Mouse (Mus musculus): ENCODE data around the gene Map7d1. TPM values are rescaled to one million over a fixed set of nuclear protein-coding genes. Genes with fewer than 3 reads are reported as not detected.

The Map7d1 gene
- polyA plus RNA-seq, 1 experiment from 2014 or later: 80.9 TPM

DNA sequence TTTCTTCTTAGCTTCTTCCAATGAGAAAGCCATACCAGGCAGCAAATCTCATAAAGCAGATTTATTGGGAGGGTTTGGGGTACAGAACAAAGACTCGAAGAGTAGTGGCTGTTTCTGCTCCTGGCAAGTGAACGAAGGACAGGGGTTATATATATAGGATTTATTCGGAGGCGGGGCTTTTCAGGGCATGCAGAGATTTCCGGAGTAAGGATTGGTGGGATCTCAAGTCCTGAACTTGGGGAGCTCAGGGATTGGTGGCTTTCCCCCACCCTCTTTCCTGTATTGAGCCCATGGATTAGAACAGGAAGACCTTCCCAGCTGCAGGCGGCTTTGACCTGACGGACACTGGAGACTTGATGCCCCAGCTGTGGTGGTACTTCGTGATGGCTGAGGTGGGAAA, 52.1 kb downstream of the Map7d1 start:
- DNase-seq (ENCODE audit: low spot score) (no peak), ATAC-seq (ENCODE audit: insufficient read depth, low FRiP score, low TSS enrichment) (no peak)
- Histone ChIP-seq H3K36me3 (ENCODE audit: control insufficient read depth, insufficient read depth, low read length) (no peaks in the 10 kb centered on the region), H3K27ac (ENCODE audit: low read depth, low read length) (no peak overlapping the region), H3K9me3 (ENCODE audit: control insufficient read depth, low read length) (no peaks in the 10 kb centered on the region), H3K4me3 (ENCODE audit: low read depth, low read length) (no peak overlapping the region), H3K27me3 (ENCODE audit: control insufficient read depth, insufficient read depth, low read length) (no peaks in the 10 kb centered on the region), H3K4me2 (ENCODE audit: low read depth) (no peak overlapping the region), H3K9ac (ENCODE audit: low read length) (no peak overlapping the region), H3K4me1 (ENCODE audit: control insufficient read depth, insufficient read depth, low read length) (peaks cover 10% of the 10 kb centered on the region; the same call in 1 of the 2 replicates)
- 84% methylated on average over 8 of the region's 8 CpGs for WGBS

DNA sequence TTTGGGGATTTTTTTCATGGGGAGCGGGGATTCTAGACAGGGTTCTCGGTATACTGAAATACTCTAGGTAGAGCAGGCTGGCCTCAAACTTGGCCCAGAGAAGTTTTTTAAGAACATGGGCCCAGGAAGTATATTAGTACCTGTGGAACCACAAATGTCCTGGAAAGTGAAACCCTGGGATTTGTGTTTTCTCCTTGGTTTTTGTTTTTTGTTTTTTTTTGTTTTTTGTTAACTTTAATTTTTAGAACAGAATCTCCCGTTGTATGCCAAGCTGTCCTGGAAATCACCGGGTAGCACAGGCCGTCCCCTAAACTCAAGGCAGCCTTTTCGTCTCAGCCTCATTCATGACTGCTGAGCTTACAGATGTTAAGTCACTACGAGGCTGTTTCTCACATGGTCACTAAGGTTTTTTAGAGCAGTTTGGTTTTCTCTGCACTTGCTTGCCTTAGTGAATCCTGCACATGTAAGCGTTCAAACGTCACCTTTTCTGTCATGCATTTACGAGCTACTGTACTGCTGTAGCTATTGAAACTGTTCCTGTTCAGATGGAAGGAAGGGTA, 52.7 kb downstream of the Map7d1 start:
- peaks cover 12% of the 10 kb centered on the region; the same call in 1 of the 2 replicates for H3K4me1 ChIP-seq (ENCODE audit: control insufficient read depth, insufficient read depth, low read length)
- no peaks in the 10 kb centered on the region for H3K27me3 ChIP-seq (ENCODE audit: control insufficient read depth, insufficient read depth, low read length)
- H3K36me3 ChIP-seq (ENCODE audit: control insufficient read depth, insufficient read depth, low read length): no peaks in the 10 kb centered on the region
- no peak for DNase-seq (ENCODE audit: low spot score)
- H3K27ac ChIP-seq (ENCODE audit: low read depth, low read length): peak overlapping the region; percentile 61; the same call in 1 of the 2 replicates
- peak overlapping the region; percentile 51 for H3K9ac ChIP-seq (ENCODE audit: low read length)
- no peak for ATAC-seq (ENCODE audit: insufficient read depth, low FRiP score, low TSS enrichment)
- 73% methylated on average over 10 of the region's 10 CpGs for WGBS
- H3K4me2 ChIP-seq (ENCODE audit: low read depth): peak overlapping the region; percentile 48
- H3K4me3 ChIP-seq (ENCODE audit: low read depth, low read length): peak overlapping the region; percentile 69
- no peaks in the 10 kb centered on the region for H3K9me3 ChIP-seq (ENCODE audit: control insufficient read depth, low read length)

DNA sequence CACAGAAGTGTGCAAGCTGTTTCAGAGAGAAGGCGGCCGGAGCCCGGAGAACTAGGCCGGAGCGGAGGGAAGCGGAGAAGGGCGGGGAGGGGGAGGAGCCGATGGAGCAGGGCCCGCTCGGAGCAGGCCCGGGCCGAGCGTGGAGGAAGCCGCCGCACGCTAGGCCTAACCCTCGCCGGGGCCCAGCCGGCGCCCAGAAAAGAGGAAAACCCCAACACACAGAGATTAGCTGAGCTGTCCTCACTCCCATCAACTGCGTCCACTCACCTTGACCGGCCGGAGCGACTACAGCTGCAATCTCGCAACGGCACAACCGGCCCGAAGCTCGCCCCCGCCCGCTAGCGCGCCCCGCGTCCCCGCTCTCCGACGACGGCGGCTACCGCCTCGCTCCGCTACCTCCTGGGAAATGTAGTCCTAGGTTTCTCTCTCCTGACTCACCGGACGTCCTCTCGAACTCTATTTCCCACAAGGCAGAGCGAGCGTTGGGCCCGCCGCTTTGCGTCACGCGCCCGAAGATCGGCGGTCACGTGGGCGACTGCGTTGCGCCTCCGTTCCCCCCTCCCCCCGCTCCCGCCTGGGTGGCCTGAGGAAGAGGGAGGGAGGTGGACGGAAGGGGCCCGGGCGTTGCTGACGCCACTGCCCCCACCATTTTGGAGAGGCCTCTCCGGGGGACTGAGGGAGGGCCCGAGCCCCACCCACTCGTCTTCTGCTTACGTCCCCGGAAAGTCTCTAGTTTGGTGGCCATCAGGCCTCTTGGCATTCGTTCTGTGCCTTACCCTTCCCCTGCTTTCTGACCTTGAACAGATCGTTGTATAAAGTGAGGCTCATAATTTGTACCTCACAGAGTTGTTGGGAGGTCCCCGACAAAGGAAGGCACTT, 53.6 kb downstream of the Map7d1 start, which contains the start of gene Thrap3:
Gene Thrap3, minus strand, starts transcription at position 458 of the 879 bp plus-strand sequence.
- Histone ChIP-seq H3K36me3 (ENCODE audit: control insufficient read depth, insufficient read depth, low read length) (no peaks in the 10 kb centered on the region), H3K27me3 (ENCODE audit: control insufficient read depth, insufficient read depth, low read length) (no peaks in the 10 kb centered on the region), H3K4me2 (ENCODE audit: low read depth) (peak within 1 kb of the TSS; percentile 50), H3K4me3 (ENCODE audit: low read depth, low read length) (peak within 1 kb of the TSS; percentile 69), H3K9me3 (ENCODE audit: control insufficient read depth, low read length) (no peaks in the 10 kb centered on the region), H3K4me1 (ENCODE audit: control insufficient read depth, insufficient read depth, low read length) (peaks cover 12% of the 10 kb centered on the region; the same call in 1 of the 2 replicates), H3K27ac (ENCODE audit: low read depth, low read length) (peak within 1 kb of the TSS; percentile 89), H3K9ac (ENCODE audit: low read length) (peak within 1 kb of the TSS; percentile 85)
- peak; percentile 98 for ATAC-seq (ENCODE audit: insufficient read depth, low FRiP score, low TSS enrichment)
- WGBS: under 1% methylated on average over 69 of the region's 75 CpGs
- peak; percentile 100 for DNase-seq (ENCODE audit: low spot score)

DNA sequence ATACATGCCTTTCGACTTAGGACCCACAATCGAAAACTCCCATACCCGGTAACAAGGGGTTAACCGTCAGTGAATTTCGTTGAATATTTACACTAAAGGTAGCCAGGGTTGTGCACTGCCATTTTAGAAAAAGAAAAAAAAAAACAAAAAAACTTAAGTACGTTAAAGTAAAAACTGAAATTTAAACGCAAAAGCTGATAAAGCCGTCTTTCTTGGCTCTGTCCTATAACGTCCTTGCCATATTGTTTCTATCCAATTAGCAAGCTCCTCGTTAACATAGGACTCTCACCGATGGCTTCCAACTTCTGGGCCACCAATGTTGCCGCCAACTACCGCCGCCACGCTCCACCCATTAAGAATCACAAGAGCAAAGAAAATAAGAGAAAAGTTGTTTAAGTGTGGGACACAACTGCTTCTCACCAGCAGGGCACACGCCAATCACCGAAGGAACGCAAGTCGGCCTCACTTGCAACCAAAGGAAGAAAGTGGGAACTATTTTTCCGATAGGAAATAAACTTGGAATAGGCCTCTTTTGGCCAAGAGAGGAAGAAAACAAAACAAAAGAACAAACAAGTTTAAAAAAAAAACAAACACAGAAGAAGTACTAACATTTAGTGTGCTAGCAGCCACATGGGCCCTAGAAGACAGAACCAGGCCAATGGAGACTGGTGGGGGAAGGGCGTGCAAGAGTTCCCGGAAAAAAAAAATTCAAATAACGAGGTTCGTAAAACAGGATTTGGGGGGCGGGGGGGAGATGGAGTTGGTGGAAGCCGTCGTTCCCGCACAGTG, 54.4 kb downstream of the Map7d1 start:
- H3K27me3 ChIP-seq (ENCODE audit: control insufficient read depth, insufficient read depth, low read length): no peaks in the 10 kb centered on the region
- peak overlapping the region; percentile 89 for H3K27ac ChIP-seq (ENCODE audit: low read depth, low read length)
- H3K36me3 ChIP-seq (ENCODE audit: control insufficient read depth, insufficient read depth, low read length): no peaks in the 10 kb centered on the region
- peak overlapping the region; percentile 69 for H3K4me3 ChIP-seq (ENCODE audit: low read depth, low read length)
- ATAC-seq (ENCODE audit: insufficient read depth, low FRiP score, low TSS enrichment) (no peak), DNase-seq (ENCODE audit: low spot score) (peak; percentile 43)
- no peaks in the 10 kb centered on the region for H3K9me3 ChIP-seq (ENCODE audit: control insufficient read depth, low read length)
- H3K4me1 ChIP-seq (ENCODE audit: control insufficient read depth, insufficient read depth, low read length): peaks cover 12% of the 10 kb centered on the region; the same call in 1 of the 2 replicates
- peak overlapping the region; percentile 85 for H3K9ac ChIP-seq (ENCODE audit: low read length)
- peak overlapping the region; percentile 50 for H3K4me2 ChIP-seq (ENCODE audit: low read depth)
- WGBS: under 1% methylated on average over 28 of the region's 28 CpGs

DNA sequence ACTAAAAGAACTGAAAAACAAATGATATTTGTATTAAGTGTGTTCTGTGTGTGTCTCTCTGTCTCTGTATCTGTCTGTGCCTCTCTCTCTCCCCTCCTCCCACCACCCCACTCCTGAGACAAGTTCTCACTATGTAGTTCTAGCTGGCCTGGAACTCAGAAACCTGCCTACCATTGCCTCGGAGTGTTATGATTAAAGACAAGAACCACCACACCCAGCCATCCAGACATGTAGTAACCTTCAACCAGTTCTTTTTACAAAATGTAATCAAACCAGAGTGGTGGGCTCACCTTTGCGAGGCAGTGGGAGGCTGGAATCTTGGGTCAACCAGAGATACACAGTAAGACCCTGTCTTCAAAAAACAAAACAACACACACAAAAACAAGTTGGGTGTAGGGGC, 55.5 kb downstream of the Map7d1 start:
- H3K9me3 ChIP-seq (ENCODE audit: control insufficient read depth, low read length): no peaks in the 10 kb centered on the region
- peak overlapping the region; percentile 69; the same call in 1 of the 2 replicates for H3K4me3 ChIP-seq (ENCODE audit: low read depth, low read length)
- no peak for DNase-seq (ENCODE audit: low spot score)
- H3K27ac ChIP-seq (ENCODE audit: low read depth, low read length): no peak overlapping the region
- H3K4me2 ChIP-seq (ENCODE audit: low read depth): peak overlapping the region; percentile 50
- H3K36me3 ChIP-seq (ENCODE audit: control insufficient read depth, insufficient read depth, low read length): no peaks in the 10 kb centered on the region
- no peaks in the 10 kb centered on the region for H3K27me3 ChIP-seq (ENCODE audit: control insufficient read depth, insufficient read depth, low read length)
- no peak overlapping the region for H3K9ac ChIP-seq (ENCODE audit: low read length)
- WGBS: 74% methylated on average over 2 of the region's 2 CpGs
- peaks cover 12% of the 10 kb centered on the region; the same call in 1 of the 2 replicates for H3K4me1 ChIP-seq (ENCODE audit: control insufficient read depth, insufficient read depth, low read length)
- ATAC-seq (ENCODE audit: insufficient read depth, low FRiP score, low TSS enrichment): no peak

- H3K36me3 ChIP-seq (ENCODE audit: control insufficient read depth, insufficient read depth, low read length): no peaks in the 10 kb centered on the region
- no peak overlapping the region for H3K9ac ChIP-seq (ENCODE audit: low read length)
- H3K9me3 ChIP-seq (ENCODE audit: control insufficient read depth, low read length): no peaks in the 10 kb centered on the region
- peaks cover 12% of the 10 kb centered on the region; the same call in 1 of the 2 replicates for H3K4me1 ChIP-seq (ENCODE audit: control insufficient read depth, insufficient read depth, low read length)
- ATAC-seq (ENCODE audit: insufficient read depth, low FRiP score, low TSS enrichment) (no peak), DNase-seq (ENCODE audit: low spot score) (no peak)
- H3K27ac ChIP-seq (ENCODE audit: low read depth, low read length): no peak overlapping the region
- H3K4me2 ChIP-seq (ENCODE audit: low read depth): peak overlapping the region; percentile 50
- 83% methylated on average over 1 of the region's 1 CpGs for WGBS
- peak overlapping the region; percentile 5; the same call in 1 of the 2 replicates for H3K4me3 ChIP-seq (ENCODE audit: low read depth, low read length)
- no peaks in the 10 kb centered on the region for H3K27me3 ChIP-seq (ENCODE audit: control insufficient read depth, insufficient read depth, low read length)
Observed at GRCm38 (mm10) chr4:126200036-126200435, 56.1 kb downstream of the Map7d1 start.

- WGBS: 87% methylated on average over 6 of the region's 6 CpGs
- no peaks in the 10 kb centered on the region for H3K9me3 ChIP-seq (ENCODE audit: control insufficient read depth, low read length)
- H3K4me2 ChIP-seq (ENCODE audit: low read depth): no peak overlapping the region
- DNase-seq (ENCODE audit: low spot score) (no peak), ATAC-seq (ENCODE audit: insufficient read depth, low FRiP score, low TSS enrichment) (no peak)
- H3K9ac ChIP-seq (ENCODE audit: low read length): no peak overlapping the region
- peaks cover 12% of the 10 kb centered on the region; the same call in 1 of the 2 replicates for H3K4me1 ChIP-seq (ENCODE audit: control insufficient read depth, insufficient read depth, low read length)
- no peak overlapping the region for H3K4me3 ChIP-seq (ENCODE audit: low read depth, low read length)
- H3K27me3 ChIP-seq (ENCODE audit: control insufficient read depth, insufficient read depth, low read length): no peaks in the 10 kb centered on the region
- no peak overlapping the region for H3K27ac ChIP-seq (ENCODE audit: low read depth, low read length)
- no peaks in the 10 kb centered on the region for H3K36me3 ChIP-seq (ENCODE audit: control insufficient read depth, insufficient read depth, low read length)
Observed at GRCm38 (mm10) chr4:126199556-126199955, 56.6 kb downstream of the Map7d1 start.

GRCm38 (mm10) chr4:126197485-126197884, 58.7 kb downstream of the Map7d1 start:
- Histone ChIP-seq H3K9ac (ENCODE audit: low read length) (no peak overlapping the region), H3K9me3 (ENCODE audit: control insufficient read depth, low read length) (no peaks in the 10 kb centered on the region), H3K27ac (ENCODE audit: low read depth, low read length) (no peak overlapping the region), H3K27me3 (ENCODE audit: control insufficient read depth, insufficient read depth, low read length) (no peaks in the 10 kb centered on the region), H3K4me2 (ENCODE audit: low read depth) (no peak overlapping the region), H3K4me3 (ENCODE audit: low read depth, low read length) (no peak overlapping the region), H3K36me3 (ENCODE audit: control insufficient read depth, insufficient read depth, low read length) (no peaks in the 10 kb centered on the region), H3K4me1 (ENCODE audit: control insufficient read depth, insufficient read depth, low read length) (peaks cover 12% of the 10 kb centered on the region; the same call in 1 of the 2 replicates)
- 87% methylated on average over 3 of the region's 3 CpGs for WGBS
- no peak for ATAC-seq (ENCODE audit: insufficient read depth, low FRiP score, low TSS enrichment)
- no peak for DNase-seq (ENCODE audit: low spot score)

All from neural tube, embryonic 11.5 days (tissue).